Mouse (Mus musculus) ES-E14 (cell line): ENCODE data around the gene Polr3b.

ENCODE experiments used
- CHD2 ChIP-seq: IDR thresholded peaks from 2 replicates; pipeline ENCODE4 v1.6.1; 2014; ENCODE audit warnings: mild to moderate bottlenecking, low read depth, low read length, inconsistent platforms
- HCFC1 ChIP-seq: IDR thresholded peaks from 2 replicates; pipeline ENCODE4 v1.6.1; 2012; ENCODE audit warnings: low read length, inconsistent platforms, borderline replicate concordance; ENCODE audit not compliant: insufficient read depth
- MAFK ChIP-seq: IDR thresholded peaks from 2 replicates; pipeline ENCODE4 v1.6.1; 2014; ENCODE audit warnings: mild to moderate bottlenecking, low read depth, low read length, inconsistent platforms; ENCODE audit not compliant: insufficient read depth
- ZC3H11A ChIP-seq: IDR thresholded peaks from 2 replicates; pipeline ENCODE4 v1.6.1; 2012; ENCODE audit warnings: low read depth, mild to moderate bottlenecking, inconsistent platforms, low read length, borderline replicate concordance
- ZNF384 ChIP-seq: IDR thresholded peaks from 2 replicates; pipeline ENCODE4 v1.6.1; 2012; ENCODE audit warnings: low read depth, low read length, inconsistent platforms

GRCm38 (mm10) chr10:84707226-84707625 is 85.1 kb downstream of the Polr3b start:
- TF ChIP-seq CHD2 (no peak), MAFK (no peak), ZC3H11A (no peak), HCFC1 (no peak), ZNF384 (no peak)
